Comparison of ENCODE assay signal across 8 mouse cellular contexts in the genomic region with DNA sequence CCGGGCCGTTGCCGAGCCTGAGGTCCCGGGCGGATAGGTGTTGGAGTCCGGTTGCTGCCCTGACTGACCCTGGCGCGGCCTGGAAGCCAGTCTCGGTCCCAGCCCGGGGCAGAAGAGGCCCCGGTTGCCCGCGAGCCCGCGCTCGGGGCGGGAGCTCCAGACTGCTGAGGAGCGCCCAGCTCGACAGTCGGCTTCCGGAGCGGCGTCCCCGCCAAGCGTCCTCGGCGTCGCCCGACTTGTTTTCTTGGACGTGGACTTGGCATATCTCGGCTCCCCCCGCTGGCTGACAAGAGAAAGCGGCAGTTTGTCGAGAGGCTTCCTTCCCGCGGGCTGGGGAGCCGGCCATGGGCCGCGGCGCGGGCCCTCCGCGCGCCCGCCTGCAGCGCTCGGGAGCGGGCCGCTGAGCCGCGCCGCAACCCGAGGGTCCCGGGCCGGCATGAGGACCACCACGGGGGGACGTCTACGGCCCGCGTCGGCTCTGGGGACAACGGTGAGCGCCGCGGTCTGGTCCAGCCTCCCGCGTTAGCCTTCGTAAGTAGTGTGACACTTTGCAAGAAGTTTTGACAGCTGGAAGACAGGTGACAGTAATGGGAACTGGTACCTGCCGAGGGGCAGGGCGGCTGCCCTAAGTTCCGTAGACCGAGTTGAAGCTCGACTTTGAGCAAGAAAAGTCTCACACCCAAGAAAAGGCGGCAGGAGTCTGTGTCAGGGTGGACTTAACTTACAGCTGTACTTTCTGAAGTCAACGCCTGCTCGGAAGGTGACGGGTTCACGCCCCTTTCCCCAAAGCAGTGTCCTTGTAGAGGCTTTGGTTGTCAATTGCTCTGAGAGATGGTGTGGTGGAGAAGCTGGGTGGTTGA. TPM values are rescaled to one million over a fixed set of nuclear protein-coding genes. Genes with fewer than 3 reads are reported as not detected.
DNase-seq lines count a peak whose midpoint lies in the region; ATAC-seq and TF ChIP-seq lines count a peak whose summit lies in the region.

No protein-coding gene starts in this region.

- H3K27me3 ChIP-seq in liver, adult 2 months (ENCODE audit: control insufficient read depth, insufficient read depth, low read length), result no peaks in the 10 kb centered on the region

- peak; percentile 15 for ATAC-seq in granulocyte monocyte progenitor cell, adult 5-6 weeks (replicated peaks; ENCODE audit: poor library complexity, severe bottlenecking)

- peaks cover 6% of the 10 kb centered on the region for H3K4me1 ChIP-seq in liver, adult 2 months (ENCODE audit: control insufficient read depth, insufficient read depth, low read length)

- H3K4me3 ChIP-seq in liver, adult 2 months (ENCODE audit: insufficient read depth, low read depth, low read length), result peak overlapping the region; percentile 70

- no peak for TF ChIP-seq POLR2A in liver, adult 2 months (IDR thresholded peaks at IDR 0.05; ENCODE audit: extremely low read depth, insufficient read depth, low read length)

- peak; percentile 32 to 75 for DNase-seq in urinary bladder, adult 18-20 months (ENCODE audit: low spot score in 2 of 2)
- DNase-seq in urinary bladder, adult 2 months (ENCODE audit: low spot score), result no peak
- DNase-seq in embryo, embryonic 11.5 days (ENCODE audit: low read depth, low spot score), result peak; percentile 42
- peak; percentile 71 to 76 for DNase-seq in kidney, adult 8-10 months
- peak; percentile 55 for DNase-seq in liver, adult 2 months (ENCODE audit: extremely low read depth, low read depth, low spot score)
- DNase-seq in monocyte, adult 2 months (ENCODE audit: low read depth in 1 of 2, low spot score in 2 of 2), result peak; percentile 42 to 70
- peak; percentile 52 to 62 for DNase-seq in spleen, postnatal 14 days (ENCODE audit: low spot score in 2 of 2)

- peak overlapping the region; percentile 83 for H3K27ac ChIP-seq in liver, adult 2 months (replicated peaks; ENCODE audit: insufficient read depth, low read depth, low read length)

- H3K79me2 ChIP-seq in liver, adult 2 months (ENCODE audit: control insufficient read depth, insufficient read depth, low read length), result peaks cover 3% of the 10 kb centered on the region; the same call in 1 of the 2 replicates

- under 1% methylated on average over 78 of the region's 78 CpGs for WGBS in liver, adult 2 months

- H3K36me3 ChIP-seq in liver, adult 2 months (ENCODE audit: control insufficient read depth, insufficient read depth, low read length), result peaks cover 24% of the 10 kb centered on the region

- no peak; the same call in 1 of the 2 replicates for TF ChIP-seq CTCF in liver, adult 2 months (IDR thresholded peaks at IDR 0.05; ENCODE audit: low read depth, low read length)

- H3K9ac ChIP-seq in liver, adult 2 months (ENCODE audit: low read depth, low read length), result peak overlapping the region; percentile 79

RNA-seq across cellular contexts. Expression of gene Ubn1, which starts 0.6 kb away (rescaled TPM):
- polyA plus RNA-seq in urinary bladder, adult 2 months (2012; rRNA removed), result 32.5 and 33.1 TPM in 2 replicates
- total RNA-seq in granulocyte monocyte progenitor cell, adult 5-6 weeks (2014; fragmentation: Nextera tagmentation), result 51.8 and 54.2 TPM in 2 replicates
- total RNA-seq in granulocyte monocyte progenitor cell, adult 5-6 weeks (2017), result 44.3 and 48.4 TPM in 2 replicates
- total RNA-seq in liver, adult 2 months (2014; rRNA removed), result 11.5 and 15.6 TPM in 2 replicates
- 12.1 and 15.6 TPM in 2 replicates for polyA plus RNA-seq in liver, adult 2 months (2012; rRNA removed)

RNA-seq across cellular contexts. Expression of gene Glyr1, which starts 0.8 kb away (rescaled TPM):
- 79.8 and 84.7 TPM in 2 replicates for polyA plus RNA-seq in urinary bladder, adult 2 months (2012; rRNA removed)
- 96.9 and 97.4 TPM in 2 replicates for total RNA-seq in granulocyte monocyte progenitor cell, adult 5-6 weeks (2014; fragmentation: Nextera tagmentation)
- 103 and 105 TPM in 2 replicates for total RNA-seq in granulocyte monocyte progenitor cell, adult 5-6 weeks (2017)
- total RNA-seq in liver, adult 2 months (2014; rRNA removed), result 48.5 and 50.3 TPM in 2 replicates
- 42.8 and 48.6 TPM in 2 replicates for polyA plus RNA-seq in liver, adult 2 months (2012; rRNA removed)

RNA-seq across cellular contexts. Expression of gene Rogdi, which starts 37.1 kb away (rescaled TPM):
- polyA plus RNA-seq in urinary bladder, adult 2 months (2012; rRNA removed), result 59.9 and 64.7 TPM in 2 replicates
- 61.2 and 81.6 TPM in 2 replicates for total RNA-seq in granulocyte monocyte progenitor cell, adult 5-6 weeks (2014; fragmentation: Nextera tagmentation)
- total RNA-seq in granulocyte monocyte progenitor cell, adult 5-6 weeks (2017), result 17.9 and 20.2 TPM in 2 replicates
- total RNA-seq in liver, adult 2 months (2014; rRNA removed), result 5.2 and 7.5 TPM in 2 replicates
- polyA plus RNA-seq in liver, adult 2 months (2012; rRNA removed), result 29.9 and 53.7 TPM in 2 replicates

RNA-seq across cellular contexts. Expression of gene Smim22, which starts 43.4 kb away (rescaled TPM):
- polyA plus RNA-seq in urinary bladder, adult 2 months (2012; rRNA removed), result 72.4 and 92.6 TPM in 2 replicates
- not detected in 2 replicates for total RNA-seq in granulocyte monocyte progenitor cell, adult 5-6 weeks (2014; fragmentation: Nextera tagmentation)
- not detected in 2 replicates for total RNA-seq in granulocyte monocyte progenitor cell, adult 5-6 weeks (2017)
- 3.6 and 14.6 TPM in 2 replicates for total RNA-seq in liver, adult 2 months (2014; rRNA removed)
- polyA plus RNA-seq in liver, adult 2 months (2012; rRNA removed), result 13.9 and 35.5 TPM in 2 replicates

RNA-seq across cellular contexts. Expression of gene Sept12, which starts 52.8 kb away (rescaled TPM):
- 0.19 and 0.21 TPM in 2 replicates for polyA plus RNA-seq in urinary bladder, adult 2 months (2012; rRNA removed)
- not detected in 2 replicates for total RNA-seq in granulocyte monocyte progenitor cell, adult 5-6 weeks (2014; fragmentation: Nextera tagmentation)
- not detected in 2 replicates for total RNA-seq in granulocyte monocyte progenitor cell, adult 5-6 weeks (2017)
- total RNA-seq in liver, adult 2 months (2014; rRNA removed), result not detected in 2 replicates
- not detected in 2 replicates for polyA plus RNA-seq in liver, adult 2 months (2012; rRNA removed)
